Comparison of ENCODE assay signal across 8 mouse cellular contexts in genomic region chr6:49214086-49214927, GRCm38 (mm10). TPM values are rescaled to one million over a fixed set of nuclear protein-coding genes. Genes with fewer than 3 reads are reported as not detected.
DNase-seq lines count a peak whose midpoint lies in the region; ATAC-seq and TF ChIP-seq lines count a peak whose summit lies in the region.

No protein-coding gene starts in this region.

- TF ChIP-seq POLR2A in cerebellum, adult 2 months (IDR thresholded peaks at IDR 0.05; ENCODE audit: borderline replicate concordance, insufficient read depth, low read length): no peak

- no peak for TF ChIP-seq CTCF in cerebellum, adult 2 months (IDR thresholded peaks at IDR 0.05; ENCODE audit: borderline replicate concordance, insufficient read depth, low read depth, low read length)
- no peak for TF ChIP-seq CTCF in E14TG2a.4 (conservative IDR thresholded peaks at IDR 0.05; ENCODE audit: low read length)

- 2% methylated on average over 76 of the region's 76 CpGs for WGBS in cerebellum, adult 2 months
- WGBS in embryonic facial prominence, embryonic 10.5 days: under 1% methylated on average over 76 of the region's 76 CpGs
- under 1% methylated on average over 75 of the region's 76 CpGs for WGBS in liver, embryonic 12.5 days (ENCODE audit: insufficient replicate concordance)
- under 1% methylated on average over 60 of the region's 76 CpGs for WGBS in neural tube, embryonic 15.5 days

- no peaks in the 10 kb centered on the region for H3K4me1 ChIP-seq in cerebellum, adult 2 months (ENCODE audit: control insufficient read depth, insufficient read depth, low read length)
- peaks cover 50% of the 10 kb centered on the region for H3K4me1 ChIP-seq in E14TG2a.4 (replicated peaks; ENCODE audit: low read depth, low read length)
- H3K4me1 ChIP-seq in embryonic facial prominence, embryonic 10.5 days: peaks cover 40% of the 10 kb centered on the region
- peaks cover 45% of the 10 kb centered on the region for H3K4me1 ChIP-seq in liver, embryonic 12.5 days
- H3K4me1 ChIP-seq in neural tube, embryonic 15.5 days: peaks cover 54% of the 10 kb centered on the region

- 0 out of 2 replicates have a peak, but pooled peaks cover 3% of the 10 kb centered on the region for H3K36me3 ChIP-seq in E14TG2a.4 (ENCODE audit: insufficient read depth, low read length)
- peaks cover 7% of the 10 kb centered on the region for H3K36me3 ChIP-seq in embryonic facial prominence, embryonic 10.5 days (replicated peaks)
- 0 out of 2 replicates have a peak, but pooled peaks cover 2% of the 10 kb centered on the region for H3K36me3 ChIP-seq in liver, embryonic 12.5 days
- no peaks in the 10 kb centered on the region for H3K36me3 ChIP-seq in neural tube, embryonic 15.5 days

- H3K4me2 ChIP-seq in liver, embryonic 12.5 days: peak overlapping the region; percentile 93
- H3K4me2 ChIP-seq in neural tube, embryonic 15.5 days: peak overlapping the region; percentile 93

- ATAC-seq in liver, embryonic 12.5 days: no peak
- ATAC-seq in neural tube, embryonic 15.5 days (ENCODE audit: low FRiP score): peak; percentile 38

- peak; percentile 4 to 30 for DNase-seq in cerebellum, adult 2 months
- DNase-seq in cerebellum, adult 9-10 months: no peak
- DNase-seq in embryonic facial prominence, embryonic 10.5 days (ENCODE audit: low spot score): peak; percentile 92
- peak; percentile 71 for DNase-seq in heart, postnatal 4 days
- DNase-seq in yolk sac, embryonic 10.5 days (ENCODE audit: low spot score): peak; percentile 91

- no peak overlapping the region for H3K27ac ChIP-seq in cerebellum, adult 2 months (ENCODE audit: insufficient read depth, low read length)
- H3K27ac ChIP-seq in embryonic facial prominence, embryonic 10.5 days (replicated peaks): peak overlapping the region; percentile 99
- peak overlapping the region; percentile 97 for H3K27ac ChIP-seq in liver, embryonic 12.5 days
- peak overlapping the region; percentile 88 for H3K27ac ChIP-seq in neural tube, embryonic 15.5 days (replicated peaks)

- H3K27me3 ChIP-seq in cerebellum, adult 2 months (ENCODE audit: control insufficient read depth, insufficient read depth, low read length): peaks cover 31% of the 10 kb centered on the region; the same call in 1 of the 2 replicates
- H3K27me3 ChIP-seq in E14TG2a.4 (ENCODE audit: insufficient read depth, low read length): no peaks in the 10 kb centered on the region
- H3K27me3 ChIP-seq in embryonic facial prominence, embryonic 10.5 days (replicated peaks; ENCODE audit: low read depth, poor library complexity, severe bottlenecking): no peaks in the 10 kb centered on the region
- H3K27me3 ChIP-seq in liver, embryonic 12.5 days (replicated peaks): no peaks in the 10 kb centered on the region
- H3K27me3 ChIP-seq in neural tube, embryonic 15.5 days (replicated peaks): no peaks in the 10 kb centered on the region

- H3K9me3 ChIP-seq in E14TG2a.4 (ENCODE audit: low read length): no peaks in the 10 kb centered on the region
- H3K9me3 ChIP-seq in embryonic facial prominence, embryonic 10.5 days: no peaks in the 10 kb centered on the region
- H3K9me3 ChIP-seq in liver, embryonic 12.5 days (replicated peaks): no peaks in the 10 kb centered on the region
- no peaks in the 10 kb centered on the region for H3K9me3 ChIP-seq in neural tube, embryonic 15.5 days (replicated peaks)

- peak overlapping the region; percentile 90 for H3K9ac ChIP-seq in liver, embryonic 12.5 days
- H3K9ac ChIP-seq in neural tube, embryonic 15.5 days (replicated peaks): peak overlapping the region; percentile 82

- no peak overlapping the region for H3K4me3 ChIP-seq in cerebellum, adult 2 months (replicated peaks; ENCODE audit: insufficient read depth, low read depth, low read length)
- H3K4me3 ChIP-seq in E14TG2a.4 (replicated peaks; ENCODE audit: low read length): peak overlapping the region; percentile 86
- peak overlapping the region; percentile 100 for H3K4me3 ChIP-seq in embryonic facial prominence, embryonic 10.5 days
- peak overlapping the region; percentile 75 for H3K4me3 ChIP-seq in liver, embryonic 12.5 days
- H3K4me3 ChIP-seq in neural tube, embryonic 15.5 days (replicated peaks): peak overlapping the region; percentile 87

RNA-seq across cellular contexts. Expression of gene Igf2bp3, which starts 0.5 kb away (rescaled TPM):
- polyA plus RNA-seq in cerebellum, adult 2 months (2012; rRNA removed): 0.08 and 0.10 TPM in 2 replicates
- 159 TPM in 2 replicates for polyA plus RNA-seq in embryonic facial prominence, embryonic 10.5 days (2016; fragmentation: Nextera tagmentation; extraction: Ambion mirVana)
- total RNA-seq in heart, postnatal 4 days (2021): 10 to 100 TPM; 17.2 to 18.5 TPM
- polyA plus RNA-seq in liver, embryonic 12.5 days (2016; fragmentation: Nextera tagmentation; extraction: Ambion mirVana): 32.0 and 33.7 TPM in 2 replicates
- 18.8 and 29.9 TPM in 2 replicates for polyA plus RNA-seq in neural tube, embryonic 15.5 days (2015; fragmentation: Nextera tagmentation; extraction: Ambion mirVana)

RNA-seq across cellular contexts. Expression of gene Tra2a, which starts 49.5 kb away (rescaled TPM):
- 94.9 and 97.6 TPM in 2 replicates for polyA plus RNA-seq in cerebellum, adult 2 months (2012; rRNA removed)
- polyA plus RNA-seq in embryonic facial prominence, embryonic 10.5 days (2016; fragmentation: Nextera tagmentation; extraction: Ambion mirVana): 123 and 132 TPM in 2 replicates
- 10 to 100 TPM; 41.3 to 49.4 TPM for total RNA-seq in heart, postnatal 4 days (2021)
- polyA plus RNA-seq in liver, embryonic 12.5 days (2016; fragmentation: Nextera tagmentation; extraction: Ambion mirVana): 57.7 and 63.0 TPM in 2 replicates
- polyA plus RNA-seq in neural tube, embryonic 15.5 days (2015; fragmentation: Nextera tagmentation; extraction: Ambion mirVana): 102 and 109 TPM in 2 replicates

Comparison
In these comparisons a context has a peak if more than half of its experiments do, and no peak if none do; other contexts are left out.
1. RNA of gene Igf2bp3, which starts 0.5 kb away (polyA plus RNA-seq): 159 TPM in embryonic facial prominence, embryonic 10.5 days, 32.0 to 33.7 TPM in liver, embryonic 12.5 days and 18.8 to 29.9 TPM in neural tube, embryonic 15.5 days; 0.08 to 0.10 TPM in cerebellum, adult 2 months; every median in the first group is over 10 times any median in the second.